ENCODE assay signal across 20 mouse cellular contexts in genomic region chrX:167315093-167315726, GRCm38 (mm10). TPM values are rescaled to one million over a fixed set of nuclear protein-coding genes. Genes with fewer than 3 reads are reported as not detected.
DNase-seq lines count a peak whose midpoint lies in the region; ATAC-seq and TF ChIP-seq lines count a peak whose summit lies in the region.
"Had no signal": no experiment of that assay in that cellular context is flagged by ENCODE, and none has a peak within 500 bp of the region (broad histone marks: within the 10 kb centered on the region; RNA-seq: fewer than 3 reads in every experiment).

No protein-coding gene starts in this region.

- H3K4me1 ChIP-seq in hindbrain, embryonic 16.5 days (ENCODE audit: control insufficient read depth, insufficient read depth, low read depth, low read length) = no peaks in the 10 kb centered on the region
- H3K4me1 ChIP-seq in hindbrain, embryonic 10.5 days (replicated peaks) = 0 out of 2 replicates have a peak, but pooled peaks cover 4% of the 10 kb centered on the region
- peaks cover 0 to 36% of the 10 kb centered on the region in 2 experiments; a peak in 2 of 4 replicates for H3K4me1 ChIP-seq in CH12.LX (ENCODE audit: control insufficient read depth in 1 of 2, insufficient read depth in 2 of 2)
- H3K4me1 ChIP-seq: embryonic facial prominence, embryonic 13.5 days; forebrain, embryonic 12.5 days; hindbrain, embryonic 15.5 days had no signal

- H3K27ac ChIP-seq in hindbrain, embryonic 16.5 days (ENCODE audit: low read depth, low read length) = no peak overlapping the region
- H3K27ac ChIP-seq in hindbrain, embryonic 10.5 days = no peak overlapping the region
- H3K27ac ChIP-seq in CH12.LX (ENCODE audit: insufficient read depth, low read depth) = peak overlapping the region; percentile 41; the same call in 1 of the 2 replicates
- H3K27ac ChIP-seq: embryonic facial prominence, embryonic 13.5 days; forebrain, embryonic 12.5 days; heart, embryonic 13.5 days; hindbrain, embryonic 15.5 days had no signal

- no peak overlapping the region for H3K4me3 ChIP-seq in hindbrain, embryonic 16.5 days (ENCODE audit: low read length)
- H3K4me3 ChIP-seq in hindbrain, embryonic 10.5 days = no peak overlapping the region
- no peak overlapping the region for H3K4me3 ChIP-seq in CH12.LX (replicated peaks in 1 of 3; ENCODE audit: low read depth in 2 of 3, low read length in 2 of 3, poor library complexity in 1 of 3)
- H3K4me3 ChIP-seq: embryonic facial prominence, embryonic 13.5 days; forebrain, embryonic 12.5 days; heart, embryonic 13.5 days; hindbrain, embryonic 15.5 days had no signal

- H3K9ac ChIP-seq in hindbrain, embryonic 16.5 days (ENCODE audit: low read depth, low read length) = no peak overlapping the region
- H3K9ac ChIP-seq in CH12.LX (ENCODE audit: insufficient read depth, low read depth) = no peak overlapping the region
- H3K9ac ChIP-seq: embryonic facial prominence, embryonic 13.5 days; forebrain, embryonic 12.5 days; heart, embryonic 13.5 days; hindbrain, embryonic 15.5 days had no signal

- in situ Hi-C loops in CH12.LX (cut with MboI; ENCODE audit: low pct_ligation_motif_present, low pct_unique_long_range_greater_than_20kb, low sequenced_read_pairs) = no loop called here

- TF ChIP-seq RAD21 in CH12.LX (IDR thresholded peaks at IDR 0.05; ENCODE audit: low read depth, low read length) = no peak

- DNase-seq in hindbrain, embryonic 10.5 days (ENCODE audit: low spot score) = no peak
- no peak for DNase-seq in CH12.LX (ENCODE audit: extremely low read depth)
- peak; percentile 4 for DNase-seq in brain, embryonic 14.5 days (ENCODE audit: low read depth)
- peak; percentile 11 for DNase-seq in mesoderm, embryonic 11.5 days (ENCODE audit: low read depth, low spot score)
- DNase-seq in heart, postnatal 36 days = no peak
- no peak for DNase-seq in lung, postnatal 4 days
- DNase-seq: adrenal gland, postnatal 10 days; cerebellum, adult 18-20 months; cerebellum, adult 9-11 months; cerebellum, postnatal 36 days; gastrocnemius, postnatal 14 days; heart, postnatal 4 days had no signal

- no peaks in the 10 kb centered on the region for H3K9me3 ChIP-seq in hindbrain, embryonic 16.5 days (ENCODE audit: control insufficient read depth, low read length)
- no peaks in the 10 kb centered on the region for H3K9me3 ChIP-seq in hindbrain, embryonic 10.5 days
- no peaks in the 10 kb centered on the region for H3K9me3 ChIP-seq in CH12.LX (replicated peaks; ENCODE audit: low read length)
- H3K9me3 ChIP-seq: embryonic facial prominence, embryonic 13.5 days; forebrain, embryonic 12.5 days; G1E; heart, embryonic 13.5 days; hindbrain, embryonic 15.5 days had no signal

- ATAC-seq in hindbrain, embryonic 16.5 days = peak; percentile 14; the same call in 1 of the 2 replicates
- ATAC-seq: forebrain, embryonic 16.5 days; inflammation-experienced regulatory T-cells, adult 6 months had no signal

- H3K79me2 ChIP-seq in CH12.LX (replicated peaks; ENCODE audit: control insufficient read depth, extremely low read depth, insufficient read depth, poor library complexity, severe bottlenecking) = peaks cover 7% of the 10 kb centered on the region

- 49% methylated on average over 4 of the region's 4 CpGs for WGBS in hindbrain, embryonic 16.5 days
- WGBS in hindbrain, embryonic 10.5 days = 62% methylated on average over 4 of the region's 4 CpGs

- H3K36me3 ChIP-seq in hindbrain, embryonic 16.5 days (ENCODE audit: control insufficient read depth, insufficient read depth, low read length) = no peaks in the 10 kb centered on the region
- H3K36me3 ChIP-seq in hindbrain, embryonic 10.5 days = no peaks in the 10 kb centered on the region
- H3K36me3 ChIP-seq in CH12.LX (replicated peaks in 1 of 2; ENCODE audit: control insufficient read depth in 1 of 2, insufficient read depth in 1 of 2, low read length in 1 of 2) = peaks cover 2 to 17% of the 10 kb centered on the region in 2 experiments
- H3K36me3 ChIP-seq: embryonic facial prominence, embryonic 13.5 days; forebrain, embryonic 12.5 days; G1E; heart, embryonic 13.5 days; hindbrain, embryonic 15.5 days had no signal

- no peak for TF ChIP-seq CTCF in CH12.LX (conservative IDR thresholded peaks at IDR 0.05 in 1 of 2, IDR thresholded peaks at IDR 0.05 in 1 of 2; ENCODE audit: low read depth in 2 of 2, low read length in 2 of 2)
- TF ChIP-seq CTCF in brain, embryonic 14.5 days (IDR thresholded peaks at IDR 0.05; ENCODE audit: borderline replicate concordance, extremely low read depth, insufficient read depth, insufficient read length) = no peak

- intact Hi-C loops in heart, postnatal 36 days (cut with DNase I) = no loop called here

- H3K4me2 ChIP-seq in hindbrain, embryonic 16.5 days (ENCODE audit: low read length) = no peak overlapping the region
- H3K4me2 ChIP-seq in CH12.LX (ENCODE audit: insufficient read depth, low read depth, poor library complexity, severe bottlenecking) = no peak overlapping the region
- H3K4me2 ChIP-seq: embryonic facial prominence, embryonic 13.5 days; forebrain, embryonic 12.5 days; heart, embryonic 13.5 days; hindbrain, embryonic 15.5 days had no signal

- no peak for TF ChIP-seq EP300 in CH12.LX (IDR thresholded peaks at IDR 0.05; ENCODE audit: low read length)

- dilution Hi-C loops in CH12.LX (cut with MboI; ENCODE audit: extremely low pct_ligation_motif_present, extremely low pct_unique_long_range_greater_than_20kb, low sequenced_read_pairs) = no loop called here

- no peak for TF ChIP-seq POLR2A in CH12.LX (IDR thresholded peaks at IDR 0.05; ENCODE audit: low read depth, low read length)
- no peak for TF ChIP-seq POLR2A in brain, embryonic 14.5 days (IDR thresholded peaks at IDR 0.05; ENCODE audit: borderline replicate concordance, extremely low read depth, insufficient read depth, insufficient read length, poor library complexity, severe bottlenecking)

- peaks cover 5% of the 10 kb centered on the region; the same call in 1 of the 2 replicates for H3K27me3 ChIP-seq in hindbrain, embryonic 16.5 days (replicated peaks; ENCODE audit: control insufficient read depth, insufficient read depth, low read length)
- peaks cover 81% of the 10 kb centered on the region for H3K27me3 ChIP-seq in hindbrain, embryonic 10.5 days (ENCODE audit: insufficient read depth, poor library complexity, severe bottlenecking)
- H3K27me3 ChIP-seq in CH12.LX (replicated peaks) = no peaks in the 10 kb centered on the region

TF ChIP-seq in CH12.LX, 34 proteins besides CTCF, POLR2A, EP300 and RAD21:
- no peak for TF ChIP-seq USF2 (conservative IDR thresholded peaks at IDR 0.05; ENCODE audit: low read depth, low read length)

RNA-seq across cellular contexts. Expression of gene Tlr7, which starts 15.1 kb away (rescaled TPM):
- 0.25 and 0.67 TPM in 2 replicates for polyA plus RNA-seq in hindbrain, embryonic 16.5 days (2015; fragmentation: Nextera tagmentation; extraction: Ambion mirVana)
- polyA plus RNA-seq in hindbrain, embryonic 10.5 days (2016; fragmentation: Nextera tagmentation; extraction: Ambion mirVana) = 0.24 and 0.47 TPM in 2 replicates
- total RNA-seq in CH12.LX (2012; rRNA removed) (10.2 and 12.6 TPM in 2 replicates), CH12.LX (2014; rRNA removed) (27.9 and 28.5 TPM in 2 replicates)
- polyA plus RNA-seq in CH12.LX (2012; ENCODE audit: insufficient read length, low read depth) = 30.8 and 34.2 TPM in 2 replicates
- polyA plus RNA-seq in brain, embryonic 14.5 days (2012; rRNA removed) = 0.40 and 0.43 TPM in 2 replicates
- total RNA-seq in heart, postnatal 36 days (2021) = 1 to 10 TPM; 2.6 to 5.7 TPM
- total RNA-seq: G1E had no signal
- polyA plus RNA-seq: G1E had no signal

RNA-seq across cellular contexts. Expression of gene Tlr8, which starts 51.1 kb away (rescaled TPM):
- 0.14 and 0.18 TPM in 2 replicates for polyA plus RNA-seq in hindbrain, embryonic 16.5 days (2015; fragmentation: Nextera tagmentation; extraction: Ambion mirVana)
- polyA plus RNA-seq in hindbrain, embryonic 10.5 days (2016; fragmentation: Nextera tagmentation; extraction: Ambion mirVana) = 0.17 TPM in 1 of 2 replicates, not detected in the other
- total RNA-seq in CH12.LX (2012; rRNA removed) (not detected in 2 replicates), CH12.LX (2014; rRNA removed) (not detected in 2 replicates)
- not detected in 2 replicates for polyA plus RNA-seq in CH12.LX (2012; ENCODE audit: insufficient read length, low read depth)
- 0.06 and 0.14 TPM in 2 replicates for polyA plus RNA-seq in brain, embryonic 14.5 days (2012; rRNA removed)
- 1 to 10 TPM; 1.4 to 3.0 TPM for total RNA-seq in heart, postnatal 36 days (2021)
- polyA plus RNA-seq: forebrain, embryonic 12.5 days; G1E had no signal

Comparison
In these comparisons a context has a peak if more than half of its experiments do, and no peak if none do; other contexts are left out.
1. DNase-seq: peak in brain, embryonic 14.5 days (single experiment) and mesoderm, embryonic 11.5 days (single experiment); none in hindbrain, embryonic 10.5 days (single experiment), CH12.LX (single experiment), heart, postnatal 36 days (0 of 2) and lung, postnatal 4 days (0 of 2).
2. RNA of gene Tlr7, which starts 15.1 kb away (polyA plus RNA-seq): 30.8 to 34.2 TPM in CH12.LX; 0.24 to 0.47 TPM in hindbrain, embryonic 10.5 days, 0.40 to 0.43 TPM in brain, embryonic 14.5 days and 0.25 to 0.67 TPM in hindbrain, embryonic 16.5 days; every median in the first group is over 10 times any median in the second.